Mouse (Mus musculus): ENCODE measurements around the gene Casp8.
"Not testable (repeated sequence)": the region's sequence is repeated elsewhere in the genome, so short reads cannot be mapped to it uniquely, and the experiment has no call there.

Gene Casp8

GRCm38 (mm10) chr1:58795291-58796058 lies at the start of gene Casp8:
Casp8 (plus strand) TSS chr1:58795374.
- no peak for DNase-seq (ENCODE audit: low spot score in 2 of 2)

DNA sequence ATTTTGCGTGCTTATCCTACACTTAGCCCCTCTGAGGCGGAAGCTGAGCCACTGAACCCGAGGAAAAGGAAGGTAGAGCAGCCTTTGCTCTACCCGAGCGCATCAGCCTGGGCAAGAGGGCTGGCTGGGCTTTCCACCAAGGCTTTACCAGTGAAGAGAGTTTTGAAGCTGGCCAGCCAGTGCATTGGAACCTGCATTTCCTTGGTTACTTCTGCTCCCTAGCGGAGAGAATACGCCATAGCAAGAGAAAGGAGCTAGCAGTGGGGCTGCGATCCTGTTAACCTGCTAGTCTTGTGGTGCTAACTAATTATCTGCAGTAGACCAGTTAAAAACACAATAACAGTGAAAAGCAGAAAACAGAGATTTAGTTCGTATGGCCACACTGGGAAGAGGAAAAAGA lies 48.3 kb upstream of the Casp8 start:
- peak in 1 of 2 experiments; percentile 60 for DNase-seq (ENCODE audit: low spot score in 2 of 2)

DNA sequence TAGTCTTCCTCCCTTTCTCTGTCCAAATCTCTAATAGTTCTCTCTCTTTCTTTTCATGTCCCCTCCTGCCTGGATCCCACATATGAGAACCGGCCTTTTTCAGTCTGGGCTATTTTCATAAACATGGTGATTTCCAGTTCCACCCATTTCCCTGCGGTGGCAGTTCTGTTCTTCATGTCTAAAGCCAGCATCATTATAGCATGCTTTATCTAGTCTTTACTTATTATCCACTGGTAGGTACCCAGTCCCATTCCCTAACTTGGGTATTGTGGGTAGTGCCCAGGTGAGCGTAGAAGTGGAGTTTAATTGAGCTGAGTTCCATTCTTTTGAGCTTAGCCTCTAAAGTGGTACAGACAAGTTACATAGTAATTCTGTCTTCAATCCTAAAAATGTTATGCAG lies 35.7 kb upstream of the Casp8 start:
- DNase-seq (ENCODE audit: low spot score in 2 of 2), result no peak

- no peak for DNase-seq (ENCODE audit: low spot score in 2 of 2)
These were observed 34.6 kb upstream of the Casp8 start for GRCm38 (mm10) chr1:58760581-58760980.

GRCm38 (mm10) chr1:58761391-58762275 lies 33.5 kb upstream of the Casp8 start:
- not testable (repeated sequence) for DNase-seq (ENCODE audit: low spot score in 2 of 2)

DNA sequence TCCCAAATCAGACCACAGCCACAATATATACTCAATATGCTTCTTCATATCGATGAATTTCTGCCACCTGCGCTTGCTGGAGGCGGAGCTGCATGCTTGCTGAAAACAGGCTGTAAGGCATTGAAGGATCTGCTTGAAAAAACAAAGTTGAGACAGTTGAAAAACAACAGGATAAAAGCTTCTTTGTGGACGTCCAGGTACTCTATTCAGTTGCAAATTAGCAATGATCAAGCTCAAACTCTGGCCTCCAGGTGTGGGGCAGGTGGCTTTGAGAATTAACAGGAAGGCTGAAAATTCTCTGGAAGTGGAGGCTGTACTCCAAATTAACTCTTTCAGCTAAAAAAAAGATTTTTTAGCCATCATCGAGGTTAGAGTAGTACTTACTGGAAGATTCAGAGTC lies 32.6 kb upstream of the Casp8 start:
- DNase-seq (ENCODE audit: low spot score in 2 of 2), result no peak

DNA sequence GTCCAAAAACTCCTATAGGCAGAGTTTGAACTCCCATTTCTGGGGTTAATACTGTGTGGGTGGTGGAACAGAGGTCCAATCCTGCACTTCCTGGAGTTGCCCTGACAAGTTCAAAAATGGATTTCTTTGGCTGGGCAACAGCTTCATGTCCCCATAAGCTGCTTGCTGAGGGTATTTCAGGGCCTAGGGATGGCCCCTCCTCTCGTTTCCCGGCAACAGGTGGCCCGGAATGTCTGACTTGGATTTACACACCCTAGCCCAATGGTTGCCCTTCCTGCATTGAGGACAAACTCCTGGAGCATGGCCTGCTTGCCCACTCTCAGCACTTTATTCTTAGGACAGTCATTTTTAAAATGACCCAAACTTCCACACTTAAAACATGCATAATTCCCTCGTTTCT lies 28.7 kb upstream of the Casp8 start:
- not testable (repeated sequence) for DNase-seq (ENCODE audit: low spot score in 2 of 2)

- DNase-seq (ENCODE audit: low spot score in 2 of 2), result no peak
These were observed 26.0 kb upstream of the Casp8 start for GRCm38 (mm10) chr1:58769136-58769535.

DNA sequence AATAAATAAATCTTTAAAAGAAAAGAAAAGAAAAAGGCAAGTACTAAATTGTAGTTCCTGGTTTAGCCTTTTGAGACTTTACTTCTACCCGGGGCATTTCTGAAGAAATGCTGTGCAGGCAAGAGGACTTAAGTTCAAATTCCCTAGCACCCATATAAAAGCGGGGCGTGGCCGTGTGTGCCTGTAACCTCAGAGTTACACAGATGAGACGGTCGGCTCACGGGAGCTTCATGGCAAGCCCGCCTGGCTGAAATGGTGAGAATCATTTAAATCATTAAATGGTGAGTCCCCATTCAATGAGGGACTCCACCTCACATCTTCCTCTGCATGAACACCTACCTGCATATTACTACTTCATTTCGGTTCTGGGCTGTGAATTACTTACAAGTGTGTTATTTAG lies 25.5 kb upstream of the Casp8 start:
- no peak for DNase-seq (ENCODE audit: low spot score in 2 of 2)

- DNase-seq (ENCODE audit: low spot score in 2 of 2), result peak in 1 of 2 experiments; percentile 34
These were observed 25.0 kb upstream of the Casp8 start for GRCm38 (mm10) chr1:58770111-58770720.

DNA sequence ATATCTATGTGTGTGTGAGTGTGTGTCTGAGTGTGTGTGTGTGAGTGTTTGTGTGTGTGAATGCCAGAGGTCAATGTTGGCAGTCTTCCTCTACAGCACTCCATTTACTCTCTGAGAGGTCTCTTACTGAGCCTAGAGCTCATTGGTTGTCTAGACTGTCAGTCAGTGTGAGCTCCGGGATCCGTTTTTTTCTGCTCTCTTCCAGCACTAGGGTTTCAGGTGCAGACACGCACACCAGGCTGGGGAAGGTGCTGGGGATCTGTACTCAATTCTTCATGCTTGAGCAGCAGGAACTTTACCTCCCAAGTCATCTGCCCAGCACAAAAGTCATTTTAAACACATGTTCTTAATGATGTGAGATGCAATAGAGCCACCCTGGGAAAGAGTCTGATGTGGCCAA lies 23.1 kb upstream of the Casp8 start:
- DNase-seq (ENCODE audit: low spot score in 2 of 2), result no peak

DNA sequence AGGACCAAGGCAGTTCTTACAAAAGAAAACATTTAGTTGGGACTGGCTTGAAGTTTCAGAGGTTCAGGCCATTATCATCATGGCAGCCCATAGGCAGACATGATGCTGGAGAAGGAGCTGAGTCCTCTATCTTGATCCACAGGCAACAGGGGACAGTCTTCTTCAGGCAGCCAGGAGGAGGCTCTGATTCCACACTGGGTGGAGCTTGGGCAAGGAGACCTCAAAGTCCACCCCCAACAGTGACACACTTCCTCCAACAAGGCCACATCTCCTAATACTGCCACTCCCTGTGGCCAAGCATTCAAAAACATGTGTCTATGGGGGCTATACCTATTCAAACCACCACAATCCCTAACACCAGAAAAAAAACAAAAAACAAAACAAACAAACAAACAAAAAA lies 21.9 kb upstream of the Casp8 start:
- no peak for DNase-seq (ENCODE audit: low spot score in 2 of 2)

GRCm38 (mm10) chr1:58773905-58774304 lies 21.3 kb upstream of the Casp8 start:
- no peak for DNase-seq (ENCODE audit: low spot score in 2 of 2)

DNA sequence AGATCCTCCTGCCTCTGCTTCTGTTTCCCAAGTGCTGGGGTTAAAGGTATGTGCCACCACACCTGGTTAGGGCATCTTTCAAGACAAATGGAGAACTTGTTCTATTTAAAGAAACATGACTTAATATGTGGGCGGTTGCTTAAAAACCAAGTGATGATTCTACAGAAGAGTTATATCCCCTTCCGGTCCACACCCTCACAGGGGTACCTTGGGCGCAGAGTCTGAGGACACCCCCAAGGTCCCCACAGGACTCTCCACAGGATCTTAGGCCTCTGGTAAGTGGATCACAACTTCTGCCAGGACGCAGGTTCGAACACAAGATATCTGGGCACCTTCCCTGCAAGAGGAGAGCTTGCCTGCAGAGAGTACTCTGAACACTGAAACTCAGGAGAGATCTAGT lies 19.8 kb upstream of the Casp8 start:
- DNase-seq (ENCODE audit: low spot score in 2 of 2), result no peak

DNA sequence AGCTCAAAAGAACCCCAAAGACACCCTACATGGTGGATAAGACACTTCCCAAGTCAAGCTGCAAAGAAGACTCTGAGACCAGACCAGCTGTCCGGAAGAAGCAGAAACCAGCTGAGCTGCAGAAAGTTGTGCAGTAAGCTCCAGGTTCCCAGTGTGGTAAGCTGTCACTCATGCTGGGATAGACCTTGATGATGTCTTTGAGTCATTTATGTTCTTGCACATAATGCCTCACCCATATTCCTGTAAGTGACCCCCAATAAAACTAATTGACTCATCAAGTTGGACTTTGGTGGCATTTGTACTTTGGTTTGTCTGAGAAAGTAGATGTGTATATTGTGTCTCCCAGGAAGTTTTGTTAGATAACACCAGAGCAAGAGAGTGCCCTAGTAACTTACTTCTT lies 17.6 kb upstream of the Casp8 start:
- DNase-seq (ENCODE audit: low spot score in 2 of 2), result no peak

- no peak for DNase-seq (ENCODE audit: low spot score in 2 of 2)
These were observed 16.9 kb upstream of the Casp8 start for GRCm38 (mm10) chr1:58778226-58778625.

GRCm38 (mm10) chr1:58786276-58786675 lies 8.9 kb upstream of the Casp8 start:
- DNase-seq (ENCODE audit: low spot score in 2 of 2), result no peak

GRCm38 (mm10) chr1:58788410-58788809 lies 6.8 kb upstream of the Casp8 start:
- no peak for DNase-seq (ENCODE audit: low spot score in 2 of 2)

GRCm38 (mm10) chr1:58794705-58795104 lies 469 bp upstream of the Casp8 start:
- DNase-seq (ENCODE audit: low spot score in 2 of 2), result no peak

DNA sequence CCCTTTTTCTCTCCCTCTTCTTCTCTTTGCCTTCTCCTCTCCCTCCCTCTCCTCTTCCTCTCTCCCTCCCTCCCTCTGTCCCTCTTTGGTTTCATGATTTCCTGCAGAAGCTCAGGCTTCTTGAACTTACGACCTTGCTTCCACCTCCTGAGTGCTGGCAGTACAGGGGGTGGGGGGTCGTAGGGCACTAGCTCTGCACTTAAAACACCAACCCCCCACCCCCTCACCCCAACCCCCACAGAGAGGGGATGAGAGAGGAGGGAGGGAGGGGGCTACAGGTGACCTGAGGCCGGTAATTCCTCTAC lies 837 bp downstream of the Casp8 start:
- no peak for DNase-seq (ENCODE audit: low spot score in 2 of 2)

- DNase-seq (ENCODE audit: low spot score in 2 of 2), result no peak
These were observed 1.7 kb downstream of the Casp8 start for GRCm38 (mm10) chr1:58796853-58797252.

DNA sequence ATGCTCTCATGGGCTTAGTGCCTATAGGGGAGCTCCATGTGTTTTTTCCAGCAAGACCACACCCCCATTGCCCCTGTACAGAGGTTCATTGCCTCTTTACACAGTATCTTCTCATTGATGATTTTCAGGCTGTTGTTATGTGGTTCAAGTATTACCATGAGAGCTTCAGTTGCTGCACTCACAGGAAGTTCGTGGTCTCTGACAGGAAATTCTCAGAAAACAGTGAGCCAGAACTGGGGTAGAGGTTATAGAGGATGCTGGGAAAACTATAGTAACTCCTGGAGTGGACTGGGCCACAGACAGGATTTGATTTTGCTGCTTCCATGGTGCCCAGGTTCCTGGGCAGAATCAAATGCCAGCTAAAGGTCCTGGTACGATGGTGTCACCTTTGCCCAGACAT lies 2.2 kb downstream of the Casp8 start:
- DNase-seq (ENCODE audit: low spot score in 2 of 2), result no peak

DNA sequence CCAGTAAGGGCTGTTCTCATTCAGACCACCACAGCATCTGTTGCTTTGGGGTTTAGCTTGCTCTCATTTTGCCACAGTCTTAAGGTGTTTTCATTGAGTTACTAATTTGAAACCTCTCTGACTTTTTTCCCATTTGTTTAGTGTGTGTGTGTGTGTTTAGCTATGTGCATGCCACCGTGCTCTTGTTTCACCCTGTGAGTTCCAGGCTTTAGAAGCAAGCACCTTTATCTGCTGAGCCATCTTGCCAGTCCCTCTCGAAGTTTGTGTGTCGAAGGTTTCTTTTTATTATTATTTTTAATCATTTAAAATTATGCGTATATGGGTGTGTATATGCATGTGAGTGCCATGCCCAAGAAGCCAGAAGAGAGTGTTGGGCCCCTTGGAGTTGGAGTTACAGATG lies 3.7 kb downstream of the Casp8 start:
- no peak for DNase-seq (ENCODE audit: low spot score in 2 of 2)

Data from frontal cortex, postnatal 14 days (tissue).